Mouse (Mus musculus): ENCODE data around the gene Dnlz. TPM values are rescaled to one million over a fixed set of nuclear protein-coding genes. Genes with fewer than 3 reads are reported as not detected.

Dnlz gene
- total and polyA plus RNA-seq, 2 experiments from 2014 or later, result 17.0 to 23.0 TPM

DNA sequence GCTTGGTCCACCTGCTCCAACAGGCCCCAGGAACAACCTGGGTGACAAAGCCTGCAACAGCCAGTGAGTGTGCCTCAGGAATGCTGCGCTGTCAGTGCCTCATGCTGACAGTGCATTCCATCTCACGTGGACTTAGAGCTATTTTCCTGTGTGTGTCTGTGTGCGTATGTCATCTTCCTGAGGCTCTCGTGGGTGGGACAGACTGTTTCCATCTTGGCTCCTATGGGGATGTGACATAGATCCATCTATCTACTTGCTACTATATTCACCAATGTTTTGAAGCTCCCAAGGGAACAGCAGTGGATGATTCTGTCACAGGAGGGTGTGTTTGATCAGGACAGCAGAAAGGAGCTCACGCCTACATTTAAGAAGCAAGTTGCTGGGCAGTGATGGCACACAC is 40.0 kb downstream of the Dnlz start:
- ATAC-seq (ENCODE audit: insufficient read depth, low read depth), result no peak
- peaks cover 12% of the 10 kb centered on the region for H3K4me1 ChIP-seq (ENCODE audit: control insufficient read depth, insufficient read depth)

DNA sequence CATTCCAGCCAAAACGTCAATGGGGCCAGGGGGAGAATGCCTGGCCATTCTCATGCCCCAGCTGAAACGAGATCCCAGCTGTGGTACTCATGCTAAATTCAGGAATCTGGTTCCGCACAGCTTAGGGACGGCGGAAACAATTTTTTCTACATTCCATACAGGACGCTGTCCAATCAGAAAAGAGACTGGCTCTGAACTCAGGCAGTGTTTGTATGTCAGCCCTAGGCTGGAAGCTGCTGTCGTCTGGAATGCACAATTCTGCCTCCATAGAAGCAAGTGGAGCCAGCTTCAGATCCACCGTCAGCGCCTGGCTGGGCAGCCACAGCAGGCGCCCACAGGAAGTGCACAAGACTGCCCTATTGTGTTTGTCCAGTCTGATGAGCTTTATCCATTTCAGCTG is 42.2 kb downstream of the Dnlz start:
- Histone ChIP-seq H3K36me3 (replicated peaks; ENCODE audit: control insufficient read depth, insufficient read depth, low read length) (no peaks in the 10 kb centered on the region), H3K27ac (ENCODE audit: low read depth) (peak overlapping the region; percentile 63), H3K4me3 (ENCODE audit: low read depth, low read length) (no peak overlapping the region), H3K4me1 (ENCODE audit: control insufficient read depth, insufficient read depth) (no peaks in the 10 kb centered on the region), H3K9ac (replicated peaks; ENCODE audit: low read depth, low read length) (no peak overlapping the region), H3K27me3 (ENCODE audit: control insufficient read depth, insufficient read depth, low read length) (no peaks in the 10 kb centered on the region), H3K9me3 (replicated peaks; ENCODE audit: control insufficient read depth, low read length) (no peaks in the 10 kb centered on the region), H3K4me2 (ENCODE audit: low read depth, low read length) (no peak overlapping the region)
- DNase-seq (ENCODE audit: low spot score) (peak; percentile 56), ATAC-seq (ENCODE audit: insufficient read depth, low read depth) (peak; percentile 76)
- TF ChIP-seq CTCF (IDR thresholded peaks at IDR 0.05; ENCODE audit: low read depth) (no peak), EP300 (IDR thresholded peaks at IDR 0.05; ENCODE audit: low read depth) (no peak)
- WGBS, result 13% methylated on average over 10 of the region's 10 CpGs

More for the DNA sequence above, 40.0 kb downstream of the Dnlz start:
- H3K9me3 ChIP-seq (replicated peaks; ENCODE audit: control insufficient read depth, low read length), result no peaks in the 10 kb centered on the region
- no peaks in the 10 kb centered on the region for H3K36me3 ChIP-seq (replicated peaks; ENCODE audit: control insufficient read depth, insufficient read depth, low read length)
- H3K9ac ChIP-seq (replicated peaks; ENCODE audit: low read depth, low read length), result no peak overlapping the region
- no peak overlapping the region for H3K4me3 ChIP-seq (ENCODE audit: low read depth, low read length)
- WGBS, result 50% methylated on average over 5 of the region's 5 CpGs
- DNase-seq (ENCODE audit: low spot score), result no peak
- TF ChIP-seq CTCF (IDR thresholded peaks at IDR 0.05; ENCODE audit: low read depth) (no peak), EP300 (IDR thresholded peaks at IDR 0.05; ENCODE audit: low read depth) (no peak)
- no peak overlapping the region for H3K4me2 ChIP-seq (ENCODE audit: low read depth, low read length)
- no peak overlapping the region for H3K27ac ChIP-seq (ENCODE audit: low read depth)
- H3K27me3 ChIP-seq (ENCODE audit: control insufficient read depth, insufficient read depth, low read length), result no peaks in the 10 kb centered on the region

DNA sequence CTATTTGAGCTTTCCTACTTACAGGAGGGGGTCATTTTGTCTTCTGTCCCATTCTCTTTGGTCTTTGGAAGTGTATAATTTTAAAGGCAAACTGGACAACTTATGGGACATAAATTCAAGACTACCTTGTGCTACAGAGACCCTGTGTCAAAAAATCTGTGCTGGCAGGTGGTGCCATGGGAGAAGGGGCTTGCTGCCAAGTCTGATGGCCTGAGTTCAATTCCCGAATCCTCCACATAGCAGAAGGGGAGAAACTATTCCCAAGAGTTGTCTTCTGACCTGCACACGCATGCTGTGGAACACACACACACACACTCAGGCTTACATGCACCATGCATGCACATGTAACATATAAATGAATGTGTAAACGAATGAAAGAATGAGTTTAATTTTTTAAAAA is 45.2 kb downstream of the Dnlz start:
- Histone ChIP-seq H3K4me1 (ENCODE audit: control insufficient read depth, insufficient read depth) (no peaks in the 10 kb centered on the region), H3K9ac (replicated peaks; ENCODE audit: low read depth, low read length) (no peak overlapping the region), H3K27ac (ENCODE audit: low read depth) (no peak overlapping the region), H3K9me3 (replicated peaks; ENCODE audit: control insufficient read depth, low read length) (no peaks in the 10 kb centered on the region), H3K36me3 (replicated peaks; ENCODE audit: control insufficient read depth, insufficient read depth, low read length) (no peaks in the 10 kb centered on the region), H3K4me3 (ENCODE audit: low read depth, low read length) (no peak overlapping the region), H3K27me3 (ENCODE audit: control insufficient read depth, insufficient read depth, low read length) (no peaks in the 10 kb centered on the region), H3K4me2 (ENCODE audit: low read depth, low read length) (no peak overlapping the region)
- no peak for ATAC-seq (ENCODE audit: insufficient read depth, low read depth)
- DNase-seq (ENCODE audit: low spot score), result no peak
- TF ChIP-seq CTCF (IDR thresholded peaks at IDR 0.05; ENCODE audit: low read depth) (no peak), EP300 (IDR thresholded peaks at IDR 0.05; ENCODE audit: low read depth) (no peak)
- WGBS, result 84% methylated on average over 3 of the region's 3 CpGs

DNA sequence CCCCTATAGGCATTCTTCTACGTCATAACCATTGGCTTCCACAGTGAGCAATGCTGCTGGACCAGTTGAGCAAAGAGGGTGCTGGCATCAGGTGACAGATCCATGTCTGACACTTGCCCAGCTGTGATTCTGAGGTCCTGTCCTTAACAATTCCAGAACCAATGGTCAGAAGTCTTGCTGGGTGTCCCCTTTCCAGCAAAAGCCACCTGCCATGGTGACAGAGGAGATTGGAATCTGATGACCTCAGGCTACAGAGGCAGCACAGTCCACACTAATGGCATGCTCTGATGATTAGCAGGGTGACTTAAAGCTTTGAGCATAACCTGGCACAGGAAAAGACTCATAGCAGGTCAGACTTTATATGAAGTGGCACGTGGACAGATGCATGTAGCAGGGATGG is 46.4 kb downstream of the Dnlz start:
- Histone ChIP-seq H3K4me1 (ENCODE audit: control insufficient read depth, insufficient read depth) (peaks cover under 1% of the 10 kb centered on the region; the same call in 1 of the 2 replicates), H3K27me3 (ENCODE audit: control insufficient read depth, insufficient read depth, low read length) (no peaks in the 10 kb centered on the region), H3K27ac (ENCODE audit: low read depth) (no peak overlapping the region), H3K4me3 (ENCODE audit: low read depth, low read length) (no peak overlapping the region), H3K9me3 (replicated peaks; ENCODE audit: control insufficient read depth, low read length) (no peaks in the 10 kb centered on the region), H3K9ac (replicated peaks; ENCODE audit: low read depth, low read length) (no peak overlapping the region), H3K4me2 (ENCODE audit: low read depth, low read length) (no peak overlapping the region), H3K36me3 (replicated peaks; ENCODE audit: control insufficient read depth, insufficient read depth, low read length) (no peaks in the 10 kb centered on the region)
- 55% methylated on average over 2 of the region's 2 CpGs for WGBS
- TF ChIP-seq CTCF (IDR thresholded peaks at IDR 0.05; ENCODE audit: low read depth) (no peak), EP300 (IDR thresholded peaks at IDR 0.05; ENCODE audit: low read depth) (no peak)
- DNase-seq (ENCODE audit: low spot score) (no peak), ATAC-seq (ENCODE audit: insufficient read depth, low read depth) (no peak)

DNA sequence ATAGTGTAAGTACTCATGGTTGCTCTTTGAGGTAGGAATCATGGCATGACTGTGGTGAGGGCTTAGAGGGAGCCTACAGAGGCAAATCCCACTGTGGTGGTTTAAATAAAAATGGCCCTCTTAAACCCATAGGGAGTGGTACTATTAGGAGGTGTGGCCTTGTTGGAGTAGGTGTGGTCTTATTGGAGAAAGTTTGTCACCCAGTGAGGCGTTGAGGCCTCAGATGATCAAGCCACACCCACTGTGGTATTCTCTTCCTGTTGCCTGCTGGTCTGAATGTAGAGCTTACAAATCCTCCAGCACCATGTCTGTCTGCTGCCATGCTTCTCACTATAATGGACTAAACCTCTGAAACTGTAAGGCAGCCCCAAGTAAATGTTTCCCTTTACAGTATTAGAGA is 47.2 kb downstream of the Dnlz start:
- H3K4me1 ChIP-seq (ENCODE audit: control insufficient read depth, insufficient read depth), result peaks cover 8% of the 10 kb centered on the region; the same call in 1 of the 2 replicates
- no peaks in the 10 kb centered on the region for H3K9me3 ChIP-seq (replicated peaks; ENCODE audit: control insufficient read depth, low read length)
- TF ChIP-seq CTCF (IDR thresholded peaks at IDR 0.05; ENCODE audit: low read depth) (no peak), EP300 (IDR thresholded peaks at IDR 0.05; ENCODE audit: low read depth) (no peak)
- no peaks in the 10 kb centered on the region for H3K36me3 ChIP-seq (replicated peaks; ENCODE audit: control insufficient read depth, insufficient read depth, low read length)
- WGBS, result 69% methylated on average over 1 of the region's 1 CpGs
- DNase-seq (ENCODE audit: low spot score) (no peak), ATAC-seq (ENCODE audit: insufficient read depth, low read depth) (no peak)
- H3K27ac ChIP-seq (ENCODE audit: low read depth), result no peak overlapping the region
- H3K4me3 ChIP-seq (ENCODE audit: low read depth, low read length), result no peak overlapping the region
- no peaks in the 10 kb centered on the region for H3K27me3 ChIP-seq (ENCODE audit: control insufficient read depth, insufficient read depth, low read length)
- no peak overlapping the region for H3K4me2 ChIP-seq (ENCODE audit: low read depth, low read length)
- no peak overlapping the region for H3K9ac ChIP-seq (replicated peaks; ENCODE audit: low read depth, low read length)

DNA sequence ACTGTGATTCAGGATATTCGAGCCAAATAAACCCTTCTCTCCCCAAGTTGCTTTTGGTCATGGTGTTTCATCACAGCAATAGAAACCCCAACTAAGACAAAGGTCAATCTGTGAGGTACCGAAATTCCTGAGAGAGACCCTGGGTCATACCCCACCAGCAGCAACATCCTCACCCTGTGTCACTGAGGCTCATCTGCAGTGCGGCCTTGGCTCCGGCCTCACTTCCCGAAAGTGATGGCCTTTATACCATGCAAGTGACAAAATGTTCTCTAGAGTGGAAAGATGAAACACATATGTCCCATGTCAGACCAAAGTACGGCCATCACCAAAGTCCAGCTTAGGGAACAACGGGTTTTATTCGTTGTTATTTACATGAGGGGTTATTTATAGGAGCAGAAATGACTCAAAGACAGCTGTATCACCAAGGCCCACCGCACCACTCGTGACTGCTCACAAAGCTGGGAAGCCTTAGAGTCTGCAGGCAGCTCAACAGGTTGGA is 49.9 kb downstream of the Dnlz start:
- Histone ChIP-seq H3K27ac (ENCODE audit: low read depth) (no peak overlapping the region), H3K9ac (replicated peaks; ENCODE audit: low read depth, low read length) (no peak overlapping the region), H3K9me3 (replicated peaks; ENCODE audit: control insufficient read depth, low read length) (no peaks in the 10 kb centered on the region), H3K27me3 (ENCODE audit: control insufficient read depth, insufficient read depth, low read length) (no peaks in the 10 kb centered on the region), H3K4me1 (ENCODE audit: control insufficient read depth, insufficient read depth) (peaks cover 19% of the 10 kb centered on the region; the same call in 1 of the 2 replicates), H3K36me3 (replicated peaks; ENCODE audit: control insufficient read depth, insufficient read depth, low read length) (no peaks in the 10 kb centered on the region), H3K4me2 (ENCODE audit: low read depth, low read length) (no peak overlapping the region), H3K4me3 (ENCODE audit: low read depth, low read length) (no peak overlapping the region)
- no peak for DNase-seq (ENCODE audit: low spot score)
- TF ChIP-seq EP300 (IDR thresholded peaks at IDR 0.05; ENCODE audit: low read depth) (no peak), CTCF (IDR thresholded peaks at IDR 0.05; ENCODE audit: low read depth) (no peak)
- no peak for ATAC-seq (ENCODE audit: insufficient read depth, low read depth)
- WGBS, result 84% methylated on average over 10 of the region's 10 CpGs

All from heart, postnatal 0 days (tissue).